Mouse (Mus musculus) olfactory bulb, adult 2 months (tissue): ENCODE data around the gene Lce1a1.

ENCODE experiments used
- CTCF ChIP-seq: fragments of 200-500 bp; IDR thresholded peaks from 2 replicates; pipeline ENCODE4 v1.5.1; 2012; ENCODE audit warnings: low read depth, mild to moderate bottlenecking, low read length, moderate library complexity; ENCODE audit not compliant: insufficient read depth
- POLR2A ChIP-seq: fragments of 200-500 bp; IDR thresholded peaks from 2 replicates; pipeline ENCODE4 v1.6.1; 2012; ENCODE audit warnings: mild to moderate bottlenecking, low read depth, low read length, moderate library complexity; ENCODE audit not compliant: insufficient read depth

DNA sequence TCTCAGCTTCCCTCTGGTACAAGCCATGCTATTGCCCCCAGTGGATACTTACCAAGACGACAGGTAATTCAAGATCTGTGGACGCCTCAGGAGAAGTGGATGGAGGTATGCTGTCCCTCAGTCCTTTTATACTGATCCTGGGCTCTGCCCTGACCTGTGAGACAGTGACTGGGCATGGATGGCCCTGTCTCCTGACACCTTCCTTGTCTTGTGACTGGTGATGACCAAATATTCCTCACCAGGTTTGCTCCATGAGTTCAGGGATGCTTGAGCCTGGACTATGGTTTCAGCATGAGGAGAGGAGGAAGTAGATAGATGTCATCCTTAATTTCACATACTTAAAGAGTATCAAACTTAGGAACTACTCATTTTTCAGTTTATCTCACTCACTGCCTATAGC is 39.0 kb upstream of the Lce1a1 start, which contains the start of gene Lce1d:
- no peak for TF ChIP-seq CTCF
- TF ChIP-seq POLR2A: no peak
